Mouse (Mus musculus): ENCODE results near the gene Polr3a. TPM values are rescaled to one million over a fixed set of nuclear protein-coding genes. Genes with fewer than 3 reads are reported as not detected.

Gene Polr3a
- polyA plus RNA-seq (2012) = 3.3 and 4.1 TPM in 2 replicates

GRCm38 (mm10) chr14:24486773-24487227, at the start of gene Polr3a, which contains the start of gene Rps24:
TSS of gene Polr3a (minus strand) at chr14:24487058.
TSS of gene Rps24 (plus strand) at chr14:24487125.

Other genes starting within 250 kb of the Polr3a start
- 0.41 and 0.50 TPM in 2 replicates for gene Dlg5, start 241.1 kb downstream of the Polr3a start, polyA plus RNA-seq (2012)
- not detected in 2 replicates for gene E330034G19Rik, start 193.8 kb downstream of the Polr3a start, polyA plus RNA-seq (2012)
- gene Rps24, start 67 bp upstream of the Polr3a start, polyA plus RNA-seq (2012) = 357 and 421 TPM in 2 replicates